Mouse (Mus musculus) 3134 (cell line): ENCODE measurements around the gene Creb1.
A peak's percentile ranks its signal among the peaks of the same experiment; 100 is the strongest.
"Not testable (repeated sequence)": the region's sequence is repeated elsewhere in the genome, so short reads cannot be mapped to it uniquely, and the experiment has no call there.

ENCODE experiments used
- DNase-seq: peaks from one replicate; pipeline ENCODE4 v3.0.0-alpha.2; 2011; ENCODE audit warnings: low spot score; ENCODE audit not compliant: insufficient read length; ENCODE audit errors: extremely low read depth

Creb1 gene

GRCm38 (mm10) chr1:64616076-64616475 is 83.6 kb downstream of the Creb1 start:
- DNase-seq = peak; percentile 48

DNA sequence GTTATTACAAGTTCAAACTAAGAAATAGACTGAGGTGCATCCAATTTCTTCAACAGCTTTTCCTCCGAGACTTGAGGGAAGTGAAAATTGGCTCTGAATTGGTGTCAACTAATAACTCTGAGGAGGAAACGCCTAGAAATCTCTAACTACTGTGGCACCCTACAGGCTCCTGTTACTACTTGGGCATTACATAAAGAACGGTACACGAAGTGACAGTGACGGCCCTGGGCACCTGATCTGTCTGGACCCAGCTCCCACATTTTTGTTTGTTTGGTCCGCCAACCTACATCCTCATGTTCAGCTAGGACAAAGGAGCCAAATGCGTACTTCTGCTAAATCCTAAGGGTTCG is 84.1 kb downstream of the Creb1 start:
- DNase-seq = no peak

DNA sequence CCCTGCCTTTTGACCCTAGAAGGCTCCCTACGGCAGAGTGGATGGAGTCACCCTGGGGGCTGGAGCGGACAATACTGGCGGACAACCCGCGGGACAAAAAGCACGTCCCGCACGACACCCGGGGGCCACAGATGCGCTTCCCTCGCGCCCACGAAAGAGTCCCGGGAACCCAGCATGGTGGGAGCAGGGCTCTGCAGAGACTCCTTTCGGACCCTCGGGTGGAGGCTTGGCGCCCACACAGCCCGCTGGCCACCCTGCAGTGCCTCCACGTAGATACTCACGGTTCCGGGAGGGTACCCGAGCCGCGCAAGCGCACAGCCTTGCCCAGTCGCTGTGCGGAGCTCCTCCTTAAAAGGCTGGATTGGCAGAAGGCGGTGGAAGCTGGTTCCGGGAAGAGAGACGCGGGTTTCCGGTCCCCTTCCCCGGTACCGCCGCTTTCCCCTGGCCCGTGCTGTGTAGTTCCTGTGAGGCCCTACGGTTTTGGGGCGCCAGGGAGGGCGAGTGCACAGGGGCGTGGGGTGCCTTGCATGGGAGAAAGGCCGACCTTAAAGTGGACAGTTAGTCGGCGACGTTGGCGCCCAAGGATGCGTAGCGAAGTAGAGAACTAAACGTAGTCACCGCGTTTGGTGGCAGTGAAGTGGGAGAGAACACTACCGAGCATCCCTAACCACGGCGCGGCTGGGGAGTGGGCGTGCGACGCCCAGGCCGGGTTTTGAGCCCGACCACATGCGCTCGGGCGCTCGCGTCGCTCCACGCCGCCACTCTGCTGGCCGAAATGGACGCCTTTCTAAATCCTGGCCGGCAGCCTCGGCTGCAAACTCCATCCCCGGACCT is 84.7 kb downstream of the Creb1 start, which contains the start of gene Mettl21a:
Mettl21a (minus strand) TSS at position 362 of the 834 bp plus-strand sequence.
- peak; percentile 94 for DNase-seq

- DNase-seq = peak; percentile 86
These were observed 85.2 kb downstream of the Creb1 start for GRCm38 (mm10) chr1:64617715-64617984.

DNA sequence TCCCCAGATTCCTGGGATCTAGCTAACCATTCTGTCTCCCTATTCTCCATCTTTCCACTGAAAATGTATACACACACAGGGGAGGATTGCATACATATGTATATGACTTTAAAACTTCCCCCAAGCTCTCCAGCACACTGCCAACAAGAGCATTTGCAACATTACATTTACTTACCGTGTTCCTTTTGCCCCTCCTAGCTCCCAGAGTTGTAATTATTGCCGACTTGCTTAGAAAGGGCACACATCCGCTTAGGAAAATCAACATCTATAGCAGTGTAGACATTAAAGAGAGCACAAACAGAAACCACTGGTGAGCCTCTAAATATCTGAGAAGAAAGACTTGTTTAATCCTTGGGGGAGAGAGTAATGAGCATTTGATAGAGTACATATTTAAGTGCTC is 85.8 kb downstream of the Creb1 start:
- no peak for DNase-seq

DNA sequence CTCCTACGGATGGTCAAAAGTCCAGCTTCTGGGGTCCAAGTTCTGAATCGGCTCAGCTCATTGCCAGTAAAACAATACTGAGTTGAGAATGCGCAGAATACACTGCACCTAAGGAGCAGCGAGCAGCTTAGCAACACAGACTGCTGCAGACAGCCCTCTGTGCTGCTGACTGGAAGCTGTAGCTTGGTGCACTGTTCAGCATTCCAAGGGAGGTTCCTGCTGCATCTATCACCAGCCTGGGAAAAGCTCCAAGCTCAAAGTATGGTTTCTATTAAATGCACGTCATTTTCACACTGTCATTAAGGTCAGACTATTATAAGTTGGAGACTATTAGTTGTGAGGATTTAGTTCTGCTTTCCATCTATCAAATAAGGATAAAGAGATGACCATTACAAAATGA is 88.7 kb downstream of the Creb1 start:
- DNase-seq = no peak

DNA sequence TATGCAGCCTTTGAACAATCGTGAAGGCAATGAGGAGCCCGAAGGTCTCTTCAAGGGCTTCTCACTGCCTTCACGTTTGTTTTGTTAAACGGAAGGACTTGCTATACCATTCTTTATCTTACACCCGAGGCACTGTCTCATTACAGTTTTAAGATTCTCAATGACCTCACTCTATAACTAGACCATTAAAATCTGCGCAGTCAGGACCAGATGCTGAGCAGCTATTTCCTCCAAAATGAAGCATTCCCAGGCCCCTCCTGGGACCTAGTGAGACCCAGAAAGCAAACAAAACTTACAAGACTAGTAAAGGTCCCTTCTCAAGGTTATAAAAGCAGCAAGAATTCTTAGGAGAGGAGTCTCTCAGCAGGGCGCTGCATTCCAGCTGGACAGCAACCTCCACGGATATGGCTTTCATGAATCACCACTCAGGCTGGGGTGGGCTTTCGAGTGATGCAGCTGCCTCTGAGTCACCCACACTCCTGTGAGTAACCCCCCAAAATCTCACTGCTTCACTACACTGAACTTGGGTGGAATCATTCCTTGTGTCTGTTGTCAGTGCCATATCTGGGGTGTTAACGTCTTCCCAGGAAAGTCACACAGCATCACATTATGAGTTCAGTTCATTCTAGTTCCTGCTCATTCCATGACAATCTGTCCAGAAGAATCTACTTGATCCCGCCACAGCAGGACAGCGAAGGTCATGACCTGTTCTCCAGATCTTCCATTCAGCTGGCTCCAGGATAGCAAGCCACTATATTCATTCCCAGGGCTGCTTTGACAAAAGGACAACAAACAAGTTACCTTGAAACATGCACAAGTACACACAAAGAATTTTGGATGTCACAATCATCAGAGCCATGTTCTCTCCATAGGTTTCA is 91.4 kb downstream of the Creb1 start:
- DNase-seq = peak; percentile 21

DNA sequence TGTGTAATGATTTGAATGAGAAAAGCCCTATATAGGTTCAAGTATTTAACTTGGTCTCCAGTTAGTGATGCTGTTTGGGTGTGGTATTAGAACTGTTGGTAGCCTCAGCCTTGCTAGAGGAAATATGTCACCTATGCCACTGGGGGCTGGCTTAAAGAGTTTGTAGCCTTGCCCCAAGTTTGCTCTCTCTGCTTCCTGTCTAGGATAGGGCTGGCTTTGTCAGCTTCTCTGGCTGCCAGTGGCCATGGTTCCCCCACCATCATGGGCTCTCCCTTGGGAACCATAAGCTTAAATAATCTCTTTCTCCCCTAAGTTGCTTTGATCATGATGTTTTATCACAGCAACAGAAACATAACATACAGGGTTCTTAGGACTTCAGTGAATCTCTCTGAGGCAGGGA is 92.8 kb downstream of the Creb1 start:
- DNase-seq = no peak

DNA sequence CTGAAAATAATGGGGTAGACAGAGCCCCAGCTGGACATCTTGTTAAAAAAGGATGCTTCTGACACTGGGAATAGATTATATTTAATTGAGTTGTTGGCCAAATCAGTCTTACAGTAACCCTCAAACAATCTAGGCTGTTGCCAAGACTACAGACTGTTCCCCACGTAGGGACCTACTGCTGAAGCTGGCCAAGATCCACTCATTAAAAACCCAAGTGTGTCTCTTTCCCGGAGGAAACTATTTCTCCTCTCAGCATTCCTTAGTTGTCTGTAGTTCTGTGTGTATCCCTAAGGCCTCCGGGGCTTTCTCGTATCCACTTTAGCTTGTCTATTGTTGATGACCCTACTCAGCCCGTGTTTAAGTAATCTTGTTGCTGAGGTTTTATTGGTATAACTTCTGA is 99.1 kb downstream of the Creb1 start:
- DNase-seq = no peak

DNA sequence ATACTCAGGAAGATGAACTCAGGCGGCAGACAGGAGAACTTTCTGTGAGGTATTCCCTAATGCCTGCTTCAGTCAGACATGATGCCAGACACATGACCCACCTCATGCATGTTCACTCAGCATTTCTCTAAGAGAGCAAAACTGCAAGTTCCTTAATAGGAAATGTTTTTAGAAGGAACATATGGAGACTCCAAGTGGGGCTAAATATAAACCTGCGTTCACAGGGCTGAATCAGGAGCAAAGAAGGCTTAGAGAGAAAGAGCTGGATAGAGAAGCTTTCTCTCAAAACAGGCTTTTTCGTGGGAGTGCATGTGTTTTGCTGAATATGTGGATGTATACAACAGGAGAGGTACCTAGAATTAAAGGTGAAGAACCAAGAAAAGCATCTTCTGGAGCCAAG is 100.8 kb downstream of the Creb1 start:
- no peak for DNase-seq

- no peak for DNase-seq
These were observed 103.2 kb downstream of the Creb1 start for GRCm38 (mm10) chr1:64635624-64636023.

- DNase-seq = no peak
These were observed 106.8 kb downstream of the Creb1 start for GRCm38 (mm10) chr1:64639279-64639678.

GRCm38 (mm10) chr1:64641069-64641468 is 108.6 kb downstream of the Creb1 start:
- DNase-seq = no peak

DNA sequence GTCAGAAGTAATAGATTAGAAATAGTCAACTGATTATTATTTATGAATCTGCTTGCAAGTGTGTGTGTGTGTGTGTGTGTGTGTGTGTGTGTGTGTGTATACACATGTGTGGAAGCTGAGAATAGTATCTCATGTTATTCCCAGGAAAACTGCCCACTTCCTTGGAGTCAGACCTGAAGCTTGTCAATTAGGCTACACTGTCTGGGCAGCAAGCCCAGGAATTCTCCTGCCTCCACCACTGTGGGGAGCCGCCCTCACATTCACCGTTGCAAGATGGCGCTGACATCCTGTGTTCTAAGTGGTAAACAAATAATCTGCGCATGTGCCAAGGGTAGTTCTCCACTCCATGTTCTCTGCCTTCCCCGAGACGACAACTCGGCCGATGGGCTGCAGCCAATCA is 110.1 kb downstream of the Creb1 start:
- DNase-seq = not testable (repeated sequence)

DNA sequence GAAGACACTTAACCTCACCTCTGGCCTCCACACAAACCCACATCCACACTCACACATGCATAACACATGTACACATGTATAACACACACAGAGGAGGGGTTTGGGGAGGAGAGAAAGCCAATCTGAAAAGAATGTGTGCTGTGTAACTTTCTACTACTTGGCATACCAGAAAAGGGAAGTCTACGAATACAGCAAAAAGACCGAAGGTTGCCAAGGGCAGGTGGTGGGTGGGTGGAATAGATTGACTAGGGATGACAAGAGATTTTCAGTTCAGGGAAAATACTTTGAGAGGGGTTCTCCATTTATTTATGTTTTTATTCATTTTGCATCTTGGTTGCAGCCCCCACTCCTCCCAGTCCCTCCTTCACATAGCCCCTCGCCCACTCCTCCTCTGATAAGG is 112.1 kb downstream of the Creb1 start:
- no peak for DNase-seq

GRCm38 (mm10) chr1:64649362-64650124 is 117.1 kb downstream of the Creb1 start:
- DNase-seq = no peak

DNA sequence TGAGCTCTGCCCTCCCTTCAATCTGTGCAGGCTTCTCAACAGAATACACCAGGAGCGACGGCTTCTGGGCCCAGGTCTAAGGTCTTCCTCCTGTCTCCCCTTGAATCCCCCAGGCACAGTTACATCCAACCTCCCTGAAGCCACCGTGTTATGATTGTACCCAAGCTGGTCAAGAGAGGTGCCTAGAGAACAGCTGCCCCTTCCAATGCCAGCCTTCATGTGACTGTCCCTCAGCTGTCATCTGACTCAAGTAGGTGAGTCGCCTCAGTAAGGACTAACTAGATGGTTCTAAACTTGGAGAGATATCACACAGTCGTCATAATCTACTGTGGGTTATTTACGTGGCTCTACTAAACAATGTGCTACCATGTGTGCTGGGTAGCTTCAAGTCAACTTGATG is 121.3 kb downstream of the Creb1 start:
- DNase-seq = no peak
